Mouse (Mus musculus) adrenal gland, postnatal 4 days (tissue): ENCODE measurements around the gene Pgd. TPM values are rescaled to one million over a fixed set of nuclear protein-coding genes. Genes with fewer than 3 reads are reported as not detected.
A peak's percentile ranks its signal among the peaks of the same experiment; 100 is the strongest.
"Not testable (repeated sequence)": the region's sequence is repeated elsewhere in the genome, so short reads cannot be mapped to it uniquely, and the experiment has no call there.

ENCODE experiments used
- DNase-seq, 2 experiments: peaks; one replicate each; pipeline ENCODE4 v3.0.0; 2021 to 2022; ENCODE audit warnings: low spot score in 2 of 2, mixed read lengths in 2 of 2
- long read RNA-seq, 2 experiments: library from polyadenylated mRNA; stranded (forward); transcript quantifications; one replicate each; pipeline ENCODE4 v2.0.0; 2021
- total RNA-seq, 2 experiments: library from RNA; stranded (reverse); gene quantifications; 2 replicates each; pipeline ENCODE4 v1.2.3; 2021

Pgd gene
- 100 to 1,000 TPM; 191 to 193 TPM for total RNA-seq
- long read RNA-seq, experiment 1, transcript Pgd-201 (13 exons, 2,218 nt), result major isoform, 7 of 43 reads
- long read RNA-seq, experiment 1, partial matches to known transcripts, result 22 of 43 reads
- long read RNA-seq, experiment 1, other reads (novel, unspliced or antisense), result 14 of 43 reads
- long read RNA-seq, experiment 2, transcript Pgd-201 (13 exons, 2,218 nt), result major isoform, 149 of 221 reads
- long read RNA-seq, experiment 2, partial matches to known transcripts, result 61 of 221 reads
- long read RNA-seq, experiment 2, other reads (novel, unspliced or antisense), result 10 of 221 reads

- peak; percentile 88 to 91 for DNase-seq
These were observed at the start of gene Pgd for GRCm38 (mm10) chr4:149166215-149166946. Pgd (minus strand) TSS chr4:149166771.

- no peak for DNase-seq
These were observed 49.4 kb upstream of the Pgd start for GRCm38 (mm10) chr4:149215982-149216381.

- DNase-seq, result no peak
These were observed 48.8 kb upstream of the Pgd start for GRCm38 (mm10) chr4:149215397-149215796.

GRCm38 (mm10) chr4:149214468-149214867 is 47.9 kb upstream of the Pgd start:
- not testable (repeated sequence) for DNase-seq

GRCm38 (mm10) chr4:149213466-149213865 is 46.9 kb upstream of the Pgd start:
- DNase-seq, result no peak

GRCm38 (mm10) chr4:149211441-149211840 is 44.9 kb upstream of the Pgd start:
- DNase-seq, result not testable (repeated sequence)

GRCm38 (mm10) chr4:149202467-149202866 is 35.9 kb upstream of the Pgd start:
- no peak for DNase-seq

- DNase-seq, result no peak
These were observed 34.5 kb upstream of the Pgd start for GRCm38 (mm10) chr4:149201110-149201509.

GRCm38 (mm10) chr4:149197180-149197579 is 30.6 kb upstream of the Pgd start:
- DNase-seq, result no peak

GRCm38 (mm10) chr4:149191103-149191502 is 24.5 kb upstream of the Pgd start:
- no peak for DNase-seq

GRCm38 (mm10) chr4:149188563-149188962 is 22.0 kb upstream of the Pgd start:
- DNase-seq, result no peak

- DNase-seq, result no peak
These were observed 16.2 kb upstream of the Pgd start for GRCm38 (mm10) chr4:149182755-149183154.

GRCm38 (mm10) chr4:149182192-149182591 is 15.6 kb upstream of the Pgd start:
- no peak for DNase-seq

- no peak for DNase-seq
These were observed 13.0 kb upstream of the Pgd start for GRCm38 (mm10) chr4:149179573-149179972.

GRCm38 (mm10) chr4:149179160-149179559 is 12.6 kb upstream of the Pgd start:
- no peak for DNase-seq

- no peak for DNase-seq
These were observed 11.8 kb upstream of the Pgd start for GRCm38 (mm10) chr4:149178328-149178727.

GRCm38 (mm10) chr4:149177046-149177445 is 10.5 kb upstream of the Pgd start:
- no peak for DNase-seq

GRCm38 (mm10) chr4:149176645-149177044 is 10.1 kb upstream of the Pgd start:
- DNase-seq, result no peak

GRCm38 (mm10) chr4:149173661-149174060 is 7.1 kb upstream of the Pgd start:
- DNase-seq, result no peak

- no peak for DNase-seq
These were observed 6.1 kb upstream of the Pgd start for GRCm38 (mm10) chr4:149172666-149173065.

- DNase-seq, result no peak
These were observed 5.5 kb upstream of the Pgd start for GRCm38 (mm10) chr4:149172083-149172482.

- DNase-seq, result no peak
These were observed 5.0 kb upstream of the Pgd start for GRCm38 (mm10) chr4:149171581-149171981.
